Mouse (Mus musculus): ENCODE measurements around the gene Cbx1.

Cbx1 gene

GRCm38 (mm10) chr11:96788871-96789795 lies at the start of gene Cbx1:
Gene Cbx1, plus strand, starts transcription at chr11:96789127.
- in situ Hi-C loops (cut with MseI, MboI), result loop anchor here in 1 of 2 experiments (5.0 kb wide), 1 partner anchor 73 kb away; no protein-coding TSS in a partner anchor

GRCm38 (mm10) chr11:96740796-96741195 lies 48.1 kb upstream of the Cbx1 start:
- in situ Hi-C loops (cut with MseI, MboI), result no loop called here

GRCm38 (mm10) chr11:96741995-96742394 lies 46.9 kb upstream of the Cbx1 start:
- in situ Hi-C loops (cut with MseI, MboI), result no loop called here

GRCm38 (mm10) chr11:96743000-96743399 lies 45.9 kb upstream of the Cbx1 start:
- in situ Hi-C loops (cut with MseI, MboI), result no loop called here

- in situ Hi-C loops (cut with MseI, MboI), result no loop called here
These were observed 45.0 kb upstream of the Cbx1 start for GRCm38 (mm10) chr11:96743891-96744290.

GRCm38 (mm10) chr11:96746648-96747047 lies 42.3 kb upstream of the Cbx1 start:
- in situ Hi-C loops (cut with MseI, MboI), result no loop called here

GRCm38 (mm10) chr11:96747555-96747954 lies 41.4 kb upstream of the Cbx1 start:
- in situ Hi-C loops (cut with MseI, MboI), result no loop called here

- in situ Hi-C loops (cut with MseI, MboI), result no loop called here
These were observed 33.6 kb upstream of the Cbx1 start for GRCm38 (mm10) chr11:96755298-96755697.

GRCm38 (mm10) chr11:96757421-96757820 lies 31.5 kb upstream of the Cbx1 start:
- in situ Hi-C loops (cut with MseI, MboI), result no loop called here

- in situ Hi-C loops (cut with MseI, MboI), result no loop called here
These were observed 30.5 kb upstream of the Cbx1 start for GRCm38 (mm10) chr11:96758402-96758801.

- in situ Hi-C loops (cut with MseI, MboI), result no loop called here
These were observed 28.9 kb upstream of the Cbx1 start for GRCm38 (mm10) chr11:96760042-96760441.

GRCm38 (mm10) chr11:96761984-96762383 lies 26.9 kb upstream of the Cbx1 start:
- in situ Hi-C loops (cut with MseI, MboI), result no loop called here

- in situ Hi-C loops (cut with MseI, MboI), result no loop called here
These were observed 26.0 kb upstream of the Cbx1 start for GRCm38 (mm10) chr11:96762742-96763470.

- in situ Hi-C loops (cut with MseI, MboI), result no loop called here
These were observed 24.2 kb upstream of the Cbx1 start for GRCm38 (mm10) chr11:96764511-96765350.

- in situ Hi-C loops (cut with MseI, MboI), result no loop called here
These were observed 23.3 kb upstream of the Cbx1 start for GRCm38 (mm10) chr11:96765645-96766044.

- in situ Hi-C loops (cut with MseI, MboI), result no loop called here
These were observed 22.4 kb upstream of the Cbx1 start for GRCm38 (mm10) chr11:96766555-96766954.

GRCm38 (mm10) chr11:96767096-96767495 lies 21.8 kb upstream of the Cbx1 start:
- in situ Hi-C loops (cut with MseI, MboI), result no loop called here

GRCm38 (mm10) chr11:96768240-96768639 lies 20.7 kb upstream of the Cbx1 start:
- in situ Hi-C loops (cut with MseI, MboI), result no loop called here

GRCm38 (mm10) chr11:96771274-96771975 lies 17.5 kb upstream of the Cbx1 start:
- in situ Hi-C loops (cut with MseI, MboI), result no loop called here

GRCm38 (mm10) chr11:96772413-96772812 lies 16.5 kb upstream of the Cbx1 start:
- in situ Hi-C loops (cut with MseI, MboI), result no loop called here

- in situ Hi-C loops (cut with MseI, MboI), result no loop called here
These were observed 14.4 kb upstream of the Cbx1 start for GRCm38 (mm10) chr11:96774536-96774935.

Measured in mouse trophoblast stem cell (cell line).